Mouse (Mus musculus): ENCODE measurements around the gene Itgb1. TPM values are rescaled to one million over a fixed set of nuclear protein-coding genes. Genes with fewer than 3 reads are reported as not detected.

The Itgb1 gene
- 147 and 149 TPM in 2 replicates for polyA plus RNA-seq (2014; fragmentation: Nextera tagmentation; extraction: Ambion mirVana)

GRCm38 (mm10) chr8:128685507-128686428 is at the start of gene Itgb1:
TSS of gene Itgb1 (plus strand) at chr8:128685654.
- Histone ChIP-seq H3K27ac (ENCODE audit: low read depth, low read length) (peak within 1 kb of the TSS; percentile 99), H3K4me2 (ENCODE audit: low read depth, low read length, severe bottlenecking) (peak within 1 kb of the TSS; percentile 73), H3K4me3 (ENCODE audit: low read depth, low read length) (peak within 1 kb of the TSS; percentile 81), H3K4me1 (replicated peaks; ENCODE audit: control insufficient read depth, insufficient read depth, low read length) (peaks cover 3% of the 10 kb centered on the region; the same call in 1 of the 2 replicates), H3K9me3 (ENCODE audit: control insufficient read depth, low read length) (no peaks in the 10 kb centered on the region), H3K9ac (ENCODE audit: low read length) (peak within 1 kb of the TSS; percentile 97), H3K27me3 (ENCODE audit: control insufficient read depth, insufficient read depth, low read length) (no peaks in the 10 kb centered on the region), H3K36me3 (ENCODE audit: control insufficient read depth, insufficient read depth, low read length) (no peaks in the 10 kb centered on the region)
- DNase-seq (ENCODE audit: low spot score) (peak; percentile 98), ATAC-seq (replicated peaks; ENCODE audit: low FRiP score) (peak; percentile 95)
- WGBS = under 1% methylated on average over 97 of the region's 113 CpGs

- no peak overlapping the region for H3K4me3 ChIP-seq (ENCODE audit: low read depth, low read length)
- H3K4me1 ChIP-seq (replicated peaks; ENCODE audit: control insufficient read depth, insufficient read depth, low read length) = no peaks in the 10 kb centered on the region
- H3K36me3 ChIP-seq (ENCODE audit: control insufficient read depth, insufficient read depth, low read length) = no peaks in the 10 kb centered on the region
- no peak overlapping the region for H3K9ac ChIP-seq (ENCODE audit: low read length)
- no peak overlapping the region for H3K4me2 ChIP-seq (ENCODE audit: low read depth, low read length, severe bottlenecking)
- ATAC-seq (replicated peaks; ENCODE audit: low FRiP score) = no peak
- no peak overlapping the region for H3K27ac ChIP-seq (ENCODE audit: low read depth, low read length)
- no peak for DNase-seq (ENCODE audit: low spot score)
- H3K27me3 ChIP-seq (ENCODE audit: control insufficient read depth, insufficient read depth, low read length) = no peaks in the 10 kb centered on the region
- 91% methylated on average over 1 of the region's 1 CpGs for WGBS
- no peaks in the 10 kb centered on the region for H3K9me3 ChIP-seq (ENCODE audit: control insufficient read depth, low read length)
These were observed 42.4 kb upstream of the Itgb1 start for GRCm38 (mm10) chr8:128643104-128643503.

- Histone ChIP-seq H3K4me3 (ENCODE audit: low read depth, low read length) (no peak overlapping the region), H3K27me3 (ENCODE audit: control insufficient read depth, insufficient read depth, low read length) (no peaks in the 10 kb centered on the region), H3K36me3 (ENCODE audit: control insufficient read depth, insufficient read depth, low read length) (no peaks in the 10 kb centered on the region), H3K27ac (ENCODE audit: low read depth, low read length) (no peak overlapping the region), H3K4me1 (replicated peaks; ENCODE audit: control insufficient read depth, insufficient read depth, low read length) (no peaks in the 10 kb centered on the region), H3K4me2 (ENCODE audit: low read depth, low read length, severe bottlenecking) (no peak overlapping the region), H3K9ac (ENCODE audit: low read length) (no peak overlapping the region), H3K9me3 (ENCODE audit: control insufficient read depth, low read length) (no peaks in the 10 kb centered on the region)
- DNase-seq (ENCODE audit: low spot score) (no peak), ATAC-seq (replicated peaks; ENCODE audit: low FRiP score) (no peak)
These were observed 40.0 kb upstream of the Itgb1 start for GRCm38 (mm10) chr8:128645452-128645851.

- no peaks in the 10 kb centered on the region for H3K36me3 ChIP-seq (ENCODE audit: control insufficient read depth, insufficient read depth, low read length)
- H3K4me3 ChIP-seq (ENCODE audit: low read depth, low read length) = no peak overlapping the region
- no peak for ATAC-seq (replicated peaks; ENCODE audit: low FRiP score)
- WGBS = 83% methylated on average over 5 of the region's 5 CpGs
- H3K27ac ChIP-seq (ENCODE audit: low read depth, low read length) = no peak overlapping the region
- H3K27me3 ChIP-seq (ENCODE audit: control insufficient read depth, insufficient read depth, low read length) = no peaks in the 10 kb centered on the region
- no peak overlapping the region for H3K9ac ChIP-seq (ENCODE audit: low read length)
- no peaks in the 10 kb centered on the region for H3K9me3 ChIP-seq (ENCODE audit: control insufficient read depth, low read length)
- DNase-seq (ENCODE audit: low spot score) = no peak
- H3K4me1 ChIP-seq (replicated peaks; ENCODE audit: control insufficient read depth, insufficient read depth, low read length) = no peaks in the 10 kb centered on the region
- H3K4me2 ChIP-seq (ENCODE audit: low read depth, low read length, severe bottlenecking) = no peak overlapping the region
These were observed 39.0 kb upstream of the Itgb1 start for GRCm38 (mm10) chr8:128646456-128646855.

- Histone ChIP-seq H3K27ac (ENCODE audit: low read depth, low read length) (no peak overlapping the region), H3K27me3 (ENCODE audit: control insufficient read depth, insufficient read depth, low read length) (no peaks in the 10 kb centered on the region), H3K9ac (ENCODE audit: low read length) (no peak overlapping the region), H3K36me3 (ENCODE audit: control insufficient read depth, insufficient read depth, low read length) (no peaks in the 10 kb centered on the region), H3K4me1 (replicated peaks; ENCODE audit: control insufficient read depth, insufficient read depth, low read length) (no peaks in the 10 kb centered on the region), H3K4me2 (ENCODE audit: low read depth, low read length, severe bottlenecking) (no peak overlapping the region), H3K9me3 (ENCODE audit: control insufficient read depth, low read length) (no peaks in the 10 kb centered on the region), H3K4me3 (ENCODE audit: low read depth, low read length) (no peak overlapping the region)
- no peak for DNase-seq (ENCODE audit: low spot score)
- ATAC-seq (replicated peaks; ENCODE audit: low FRiP score) = no peak
These were observed 37.4 kb upstream of the Itgb1 start for GRCm38 (mm10) chr8:128648071-128648470.

GRCm38 (mm10) chr8:128650331-128650855 is 35.1 kb upstream of the Itgb1 start:
- no peak overlapping the region for H3K9ac ChIP-seq (ENCODE audit: low read length)
- ATAC-seq (replicated peaks; ENCODE audit: low FRiP score) (no peak), DNase-seq (ENCODE audit: low spot score) (no peak)
- H3K27me3 ChIP-seq (ENCODE audit: control insufficient read depth, insufficient read depth, low read length) = no peaks in the 10 kb centered on the region
- H3K4me1 ChIP-seq (replicated peaks; ENCODE audit: control insufficient read depth, insufficient read depth, low read length) = peaks cover 7% of the 10 kb centered on the region; the same call in 1 of the 2 replicates
- H3K27ac ChIP-seq (ENCODE audit: low read depth, low read length) = no peak overlapping the region
- no peaks in the 10 kb centered on the region for H3K36me3 ChIP-seq (ENCODE audit: control insufficient read depth, insufficient read depth, low read length)
- no peak overlapping the region for H3K4me2 ChIP-seq (ENCODE audit: low read depth, low read length, severe bottlenecking)
- H3K4me3 ChIP-seq (ENCODE audit: low read depth, low read length) = no peak overlapping the region
- no peaks in the 10 kb centered on the region for H3K9me3 ChIP-seq (ENCODE audit: control insufficient read depth, low read length)
- 90% methylated on average over 2 of the region's 2 CpGs for WGBS

- no peaks in the 10 kb centered on the region for H3K36me3 ChIP-seq (ENCODE audit: control insufficient read depth, insufficient read depth, low read length)
- ATAC-seq (replicated peaks; ENCODE audit: low FRiP score) = 0 out of 2 replicates have a peak, but pooled peaks have one; percentile 17
- H3K4me1 ChIP-seq (replicated peaks; ENCODE audit: control insufficient read depth, insufficient read depth, low read length) = peaks cover 7% of the 10 kb centered on the region; the same call in 1 of the 2 replicates
- no peak overlapping the region for H3K27ac ChIP-seq (ENCODE audit: low read depth, low read length)
- 52% methylated on average over 6 of the region's 6 CpGs for WGBS
- peak; percentile 52 for DNase-seq (ENCODE audit: low spot score)
- H3K4me3 ChIP-seq (ENCODE audit: low read depth, low read length) = no peak overlapping the region
- no peaks in the 10 kb centered on the region for H3K9me3 ChIP-seq (ENCODE audit: control insufficient read depth, low read length)
- H3K4me2 ChIP-seq (ENCODE audit: low read depth, low read length, severe bottlenecking) = no peak overlapping the region
- H3K27me3 ChIP-seq (ENCODE audit: control insufficient read depth, insufficient read depth, low read length) = no peaks in the 10 kb centered on the region
- H3K9ac ChIP-seq (ENCODE audit: low read length) = no peak overlapping the region
These were observed 32.9 kb upstream of the Itgb1 start for GRCm38 (mm10) chr8:128652399-128653109.

- no peak for DNase-seq (ENCODE audit: low spot score)
- 0 out of 2 replicates have a peak, but pooled peaks have one; percentile 2 for ATAC-seq (replicated peaks; ENCODE audit: low FRiP score)
- Histone ChIP-seq H3K9ac (ENCODE audit: low read length) (no peak overlapping the region), H3K27me3 (ENCODE audit: control insufficient read depth, insufficient read depth, low read length) (no peaks in the 10 kb centered on the region), H3K4me2 (ENCODE audit: low read depth, low read length, severe bottlenecking) (peak overlapping the region; percentile 50), H3K4me1 (replicated peaks; ENCODE audit: control insufficient read depth, insufficient read depth, low read length) (peaks cover 7% of the 10 kb centered on the region; the same call in 1 of the 2 replicates), H3K27ac (ENCODE audit: low read depth, low read length) (peak overlapping the region; percentile 12; the same call in 1 of the 2 replicates), H3K9me3 (ENCODE audit: control insufficient read depth, low read length) (no peaks in the 10 kb centered on the region), H3K4me3 (ENCODE audit: low read depth, low read length) (no peak overlapping the region), H3K36me3 (ENCODE audit: control insufficient read depth, insufficient read depth, low read length) (no peaks in the 10 kb centered on the region)
- WGBS = 33% methylated on average over 5 of the region's 5 CpGs
These were observed 31.7 kb upstream of the Itgb1 start for GRCm38 (mm10) chr8:128653642-128654364.
